Mouse (Mus musculus) heart, embryonic 14.5 days (tissue): ENCODE data around the gene Sh3gl2. TPM values are rescaled to one million over a fixed set of nuclear protein-coding genes. Genes with fewer than 3 reads are reported as not detected.

ENCODE experiments used
- ATAC-seq: fragments of 200-750 bp; cut with Nextera tagmentation; 2 replicates; pipeline ENCODE4 v1.8.0; 2017; ENCODE audit warnings: low read depth, moderate TSS enrichment; ENCODE audit not compliant: insufficient number of reproducible peaks, insufficient read depth, low FRiP score
- H3K27ac ChIP-seq, 2 experiments: fragments of 200-500 bp in 1 of 2; fragments of 300-500 bp in 1 of 2; sonication (generic) in 1 of 2; replicated peaks in 1 of 2; 2 replicates each; pipeline ENCODE4 v1.5.1; 2012 to 2014; ENCODE audit warnings: low read depth in 2 of 2, low read length in 2 of 2, control low read depth in 1 of 2, mild to moderate bottlenecking in 1 of 2, mixed read lengths in 1 of 2; ENCODE audit not compliant: control insufficient read depth in 1 of 2, insufficient read depth in 1 of 2
- H3K27me3 ChIP-seq: fragments of 300-500 bp; sonication (generic); 2 replicates; pipeline ENCODE4 v1.6.1; 2014; ENCODE audit warnings: mild to moderate bottlenecking, low read length, control low read depth; ENCODE audit not compliant: control insufficient read depth, insufficient read depth
- H3K36me3 ChIP-seq: fragments of 300-500 bp; sonication (generic); 2 replicates; pipeline ENCODE4 v1.6.1; 2014; ENCODE audit warnings: mild to moderate bottlenecking, control low read depth, low read length, mixed read lengths; ENCODE audit not compliant: control insufficient read depth, insufficient read depth
- H3K4me1 ChIP-seq, 2 experiments: fragments of 200-500 bp in 1 of 2; fragments of 300-500 bp in 1 of 2; sonication (generic) in 1 of 2; 2 replicates each; pipeline ENCODE4 v1.6.1; 2012 to 2014; ENCODE audit warnings: low read length in 2 of 2, control low read depth in 1 of 2, mixed read lengths in 1 of 2; ENCODE audit not compliant: control insufficient read depth in 2 of 2, insufficient read depth in 2 of 2
- H3K4me2 ChIP-seq: fragments of 300-500 bp; sonication (generic); 2 replicates; pipeline ENCODE4 v1.6.1; 2014; ENCODE audit warnings: mild to moderate bottlenecking, low read length
- H3K4me3 ChIP-seq, 2 experiments: fragments of 200-500 bp in 1 of 2; fragments of 300-500 bp in 1 of 2; sonication (generic) in 1 of 2; 2 replicates each; pipeline ENCODE4 v1.5.1; 2012 to 2014; ENCODE audit warnings: low read length in 2 of 2, mild to moderate bottlenecking in 2 of 2, control low read depth in 1 of 2, low read depth in 1 of 2, moderate library complexity in 1 of 2; ENCODE audit not compliant: control insufficient read depth in 1 of 2, insufficient read depth in 1 of 2
- H3K9ac ChIP-seq: fragments of 300-500 bp; sonication (generic); 2 replicates; pipeline ENCODE4 v1.6.1; 2014; ENCODE audit warnings: mild to moderate bottlenecking, low read length
- H3K9me3 ChIP-seq: fragments of 300-500 bp; sonication (generic); 2 replicates; pipeline ENCODE4 v1.6.1; 2016; ENCODE audit warnings: low read length, control low read depth; ENCODE audit not compliant: control insufficient read depth
- WGBS: fragments of 180-500 bp; shearing (Covaris S2); extraction: QIAGEN DNeasy Blood & Tissue Kit; methylation state at CpG from one replicate; pipeline ENCODE4 v1.1.7; 2014; 5-methylcytosine and 5-hydroxymethylcytosine counted together
- polyA plus RNA-seq: library from polyadenylated mRNA; unstranded; fragments of >200 nt; fragmentation: Nextera tagmentation; extraction: Ambion mirVana; gene quantifications from 2 replicates; pipeline ENCODE4 v1.2.1, GENCODE M21; 2014

Sh3gl2 gene
- polyA plus RNA-seq, 1 experiment from 2014 or later: 1.0 TPM

GRCm38 (mm10) chr4:85619261-85619660 lies 414.3 kb downstream of the Sh3gl2 start:
- no peaks in the 10 kb centered on the region for H3K9me3 ChIP-seq
- H3K27me3 ChIP-seq: no peaks in the 10 kb centered on the region
- ATAC-seq: no peak
- no peak overlapping the region for H3K9ac ChIP-seq
- no peaks in the 10 kb centered on the region for H3K36me3 ChIP-seq
- no peak overlapping the region for H3K27ac ChIP-seq
- 75% methylated on average over 3 of the region's 3 CpGs for WGBS
- no peak overlapping the region for H3K4me2 ChIP-seq
- no peaks in the 10 kb centered on the region for H3K4me1 ChIP-seq
- H3K4me3 ChIP-seq: no peak overlapping the region

DNA sequence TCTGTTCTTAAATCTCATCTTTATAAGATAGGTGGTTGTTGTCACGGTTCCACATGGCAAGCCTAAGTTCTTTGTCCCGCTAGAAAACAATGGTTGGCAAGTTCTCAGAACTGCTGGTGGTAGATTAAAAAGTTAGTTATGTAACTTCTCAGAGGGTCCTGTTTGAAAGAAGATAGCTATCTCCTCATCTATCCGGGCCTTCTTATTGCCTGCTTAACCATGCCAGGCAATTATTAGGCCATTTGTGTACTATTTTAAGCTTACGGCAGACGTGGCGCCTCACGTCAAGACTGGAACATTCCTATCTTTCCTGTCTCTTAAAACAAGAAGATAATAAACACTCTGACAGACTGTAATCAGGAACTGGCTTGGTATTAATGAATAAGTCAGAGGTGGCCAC lies 424.5 kb downstream of the Sh3gl2 start:
- H3K27me3 ChIP-seq: no peaks in the 10 kb centered on the region
- no peak overlapping the region for H3K4me3 ChIP-seq
- H3K9me3 ChIP-seq: no peaks in the 10 kb centered on the region
- H3K4me2 ChIP-seq: no peak overlapping the region
- H3K4me1 ChIP-seq: no peaks in the 10 kb centered on the region; a peak in 1 of 4 replicates
- no peak for ATAC-seq
- WGBS: 34% methylated on average over 7 of the region's 7 CpGs
- H3K9ac ChIP-seq: no peak overlapping the region
- no peaks in the 10 kb centered on the region for H3K36me3 ChIP-seq
- no peak overlapping the region for H3K27ac ChIP-seq

- ATAC-seq: no peak
- 85% methylated on average over 5 of the region's 5 CpGs for WGBS
- H3K9ac ChIP-seq: no peak overlapping the region
- H3K4me1 ChIP-seq: no peaks in the 10 kb centered on the region
- no peaks in the 10 kb centered on the region for H3K36me3 ChIP-seq
- no peak overlapping the region for H3K27ac ChIP-seq
- H3K9me3 ChIP-seq: no peaks in the 10 kb centered on the region
- no peak overlapping the region for H3K4me3 ChIP-seq
- no peak overlapping the region for H3K4me2 ChIP-seq
- H3K27me3 ChIP-seq: no peaks in the 10 kb centered on the region
Observed at GRCm38 (mm10) chr4:85669271-85669670, 464.3 kb downstream of the Sh3gl2 start.

DNA sequence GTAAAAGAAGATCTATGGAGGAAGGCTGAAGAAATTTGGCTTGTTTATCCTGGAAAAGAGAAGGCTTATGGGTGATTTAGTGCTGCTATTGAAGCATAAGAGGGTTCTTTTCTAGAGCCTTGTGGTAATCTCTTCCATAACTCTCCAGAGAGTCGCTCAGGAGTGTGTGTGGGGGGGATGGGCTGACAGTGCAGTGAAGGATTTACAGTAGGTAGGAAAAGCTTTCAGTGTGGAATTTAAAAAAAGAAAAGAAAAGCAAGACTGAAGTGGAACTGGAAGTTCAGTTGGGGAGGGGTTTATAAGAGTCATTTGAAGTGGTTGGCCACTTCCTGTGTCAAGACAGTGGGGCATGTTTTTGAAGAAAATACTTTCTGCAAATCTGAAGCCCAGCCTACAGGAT lies 464.8 kb downstream of the Sh3gl2 start:
- no peak overlapping the region for H3K4me3 ChIP-seq
- H3K36me3 ChIP-seq: no peaks in the 10 kb centered on the region
- no peak overlapping the region for H3K27ac ChIP-seq
- no peak overlapping the region for H3K9ac ChIP-seq
- no peaks in the 10 kb centered on the region for H3K4me1 ChIP-seq
- no peaks in the 10 kb centered on the region for H3K27me3 ChIP-seq
- ATAC-seq: no peak
- 67% methylated on average over 1 of the region's 1 CpGs for WGBS
- H3K9me3 ChIP-seq: no peaks in the 10 kb centered on the region
- no peak overlapping the region for H3K4me2 ChIP-seq

GRCm38 (mm10) chr4:85672290-85672689 lies 467.4 kb downstream of the Sh3gl2 start:
- no peaks in the 10 kb centered on the region for H3K9me3 ChIP-seq
- ATAC-seq: no peak
- no peaks in the 10 kb centered on the region for H3K4me1 ChIP-seq
- no peak overlapping the region for H3K4me3 ChIP-seq
- no peaks in the 10 kb centered on the region for H3K36me3 ChIP-seq
- H3K9ac ChIP-seq: no peak overlapping the region
- no peak overlapping the region for H3K4me2 ChIP-seq
- WGBS: 48% methylated on average over 4 of the region's 4 CpGs
- no peak overlapping the region for H3K27ac ChIP-seq
- H3K27me3 ChIP-seq: no peaks in the 10 kb centered on the region

- no peaks in the 10 kb centered on the region for H3K27me3 ChIP-seq
- 54% methylated on average over 1 of the region's 1 CpGs for WGBS
- H3K4me2 ChIP-seq: no peak overlapping the region
- no peak overlapping the region for H3K27ac ChIP-seq
- no peak overlapping the region for H3K9ac ChIP-seq
- no peak overlapping the region for H3K4me3 ChIP-seq
- H3K4me1 ChIP-seq: no peaks in the 10 kb centered on the region
- H3K9me3 ChIP-seq: no peaks in the 10 kb centered on the region
- H3K36me3 ChIP-seq: no peaks in the 10 kb centered on the region
- ATAC-seq: no peak
Observed at GRCm38 (mm10) chr4:85677621-85678020, 472.7 kb downstream of the Sh3gl2 start.

DNA sequence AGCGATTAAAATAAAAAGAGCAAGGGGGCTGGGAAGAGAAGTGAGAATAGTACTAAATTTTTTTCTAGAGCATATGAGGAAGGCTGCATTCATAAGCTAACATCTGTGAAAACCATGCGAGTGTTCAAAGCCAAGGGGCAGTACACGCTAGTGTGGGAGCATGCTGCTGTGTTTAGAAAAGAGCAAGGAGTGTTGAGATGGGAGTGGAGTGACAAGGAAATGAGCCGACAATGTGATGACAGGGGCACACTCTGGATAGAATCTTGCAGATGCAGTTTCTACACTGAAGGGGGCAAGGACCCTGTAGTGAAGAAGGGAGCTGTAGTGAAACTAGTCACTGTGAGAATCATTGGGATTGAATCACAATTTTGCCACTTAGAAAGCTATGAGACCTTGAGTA lies 481.2 kb downstream of the Sh3gl2 start:
- no peaks in the 10 kb centered on the region for H3K9me3 ChIP-seq
- no peaks in the 10 kb centered on the region for H3K4me1 ChIP-seq
- no peak for ATAC-seq
- H3K27me3 ChIP-seq: no peaks in the 10 kb centered on the region; the same call in 1 of the 2 replicates
- 36% methylated on average over 4 of the region's 4 CpGs for WGBS
- no peak overlapping the region for H3K4me3 ChIP-seq
- no peak overlapping the region for H3K9ac ChIP-seq
- no peak overlapping the region for H3K27ac ChIP-seq
- no peak overlapping the region for H3K4me2 ChIP-seq
- no peaks in the 10 kb centered on the region for H3K36me3 ChIP-seq
